Mouse (Mus musculus) forebrain, embryonic 10.5 days (tissue): ENCODE measurements around the gene Gnai2. TPM values are rescaled to one million over a fixed set of nuclear protein-coding genes. Genes with fewer than 3 reads are reported as not detected.
A peak's percentile ranks its signal among the peaks of the same experiment; 100 is the strongest.

Source experiments
- DNase-seq: peaks from one replicate; pipeline ENCODE4 v3.0.0-alpha.2; 2017; ENCODE audit warnings: low spot score; ENCODE audit errors: extremely low spot score
- H3K27ac ChIP-seq: fragments of 300-500 bp; sonication (generic); 2 replicates; pipeline ENCODE4 v1.5.1; 2016; ENCODE audit warnings: mild to moderate bottlenecking
- H3K27me3 ChIP-seq: fragments of 300-500 bp; sonication (generic); 2 replicates; pipeline ENCODE4 v1.6.1; 2016; ENCODE audit warnings: mild to moderate bottlenecking; ENCODE audit not compliant: poor library complexity, severe bottlenecking
- H3K36me3 ChIP-seq: fragments of 300-500 bp; sonication (generic); replicated peaks from 2 replicates; pipeline ENCODE4 v1.6.1; 2016; ENCODE audit warnings: mild to moderate bottlenecking, moderate library complexity
- H3K4me1 ChIP-seq: fragments of 300-500 bp; sonication (generic); 2 replicates; pipeline ENCODE4 v1.6.1; 2016
- H3K4me3 ChIP-seq: fragments of 300-500 bp; sonication (generic); 2 replicates; pipeline ENCODE4 v1.5.1; 2016; ENCODE audit warnings: mild to moderate bottlenecking, moderate library complexity
- H3K9me3 ChIP-seq: fragments of 300-500 bp; sonication (generic); 2 replicates; pipeline ENCODE4 v1.6.1; 2016; ENCODE audit warnings: mild to moderate bottlenecking, moderate library complexity
- WGBS: fragments of 180-500 bp; shearing (Covaris S2); methylation state at CpG from one replicate; pipeline ENCODE4 v1.1.7; 2016; 5-methylcytosine and 5-hydroxymethylcytosine counted together
- polyA plus RNA-seq: library from polyadenylated mRNA; unstranded; fragments of >200 nt; fragmentation: Nextera tagmentation; extraction: Ambion mirVana; gene quantifications from 2 replicates; pipeline ENCODE4 v1.2.1, GENCODE M21; 2016

Gnai2 gene
- polyA plus RNA-seq, 1 experiment from 2014 or later, result 533 TPM

- peaks cover 67% of the 10 kb centered on the region for H3K4me1 ChIP-seq
- H3K27me3 ChIP-seq, result peaks cover 71% of the 10 kb centered on the region
- H3K36me3 ChIP-seq, result no peaks in the 10 kb centered on the region
- WGBS, result 67% methylated on average over 3 of the region's 3 CpGs
- no peaks in the 10 kb centered on the region for H3K9me3 ChIP-seq
- no peak overlapping the region for H3K4me3 ChIP-seq
- DNase-seq, result no peak
- H3K27ac ChIP-seq, result no peak overlapping the region
Observed at GRCm38 (mm10) chr9:107668916-107669315, 33.7 kb upstream of the Gnai2 start.

GRCm38 (mm10) chr9:107668011-107668410 is 32.8 kb upstream of the Gnai2 start:
- DNase-seq, result no peak
- H3K36me3 ChIP-seq, result no peaks in the 10 kb centered on the region
- peak overlapping the region; percentile 60; the same call in 1 of the 2 replicates for H3K4me3 ChIP-seq
- no peaks in the 10 kb centered on the region for H3K9me3 ChIP-seq
- peaks cover 66% of the 10 kb centered on the region for H3K27me3 ChIP-seq
- peak overlapping the region; percentile 80; the same call in 1 of the 2 replicates for H3K27ac ChIP-seq
- H3K4me1 ChIP-seq, result peaks cover 76% of the 10 kb centered on the region
- WGBS, result 24% methylated on average over 8 of the region's 8 CpGs

GRCm38 (mm10) chr9:107667219-107667618 is 32.1 kb upstream of the Gnai2 start:
- peaks cover 66% of the 10 kb centered on the region for H3K27me3 ChIP-seq
- DNase-seq, result peak; percentile 81
- H3K4me3 ChIP-seq, result peak overlapping the region; percentile 60
- under 1% methylated on average over 24 of the region's 24 CpGs for WGBS
- peak overlapping the region; percentile 80 for H3K27ac ChIP-seq
- no peaks in the 10 kb centered on the region for H3K9me3 ChIP-seq
- no peaks in the 10 kb centered on the region for H3K36me3 ChIP-seq
- peaks cover 84% of the 10 kb centered on the region for H3K4me1 ChIP-seq

- H3K9me3 ChIP-seq, result no peaks in the 10 kb centered on the region
- peak overlapping the region; percentile 60 for H3K4me3 ChIP-seq
- H3K4me1 ChIP-seq, result peaks cover 87% of the 10 kb centered on the region
- no peak for DNase-seq
- H3K36me3 ChIP-seq, result no peaks in the 10 kb centered on the region
- 1% methylated on average over 30 of the region's 30 CpGs for WGBS
- peak overlapping the region; percentile 80 for H3K27ac ChIP-seq
- H3K27me3 ChIP-seq, result peaks cover 66% of the 10 kb centered on the region
Observed at GRCm38 (mm10) chr9:107666751-107667205, 31.6 kb upstream of the Gnai2 start.

GRCm38 (mm10) chr9:107665308-107665707 is 30.1 kb upstream of the Gnai2 start:
- Histone ChIP-seq H3K36me3 (no peaks in the 10 kb centered on the region), H3K4me3 (no peak overlapping the region), H3K9me3 (no peaks in the 10 kb centered on the region), H3K27me3 (peaks cover 56% of the 10 kb centered on the region), H3K27ac (no peak overlapping the region), H3K4me1 (peaks cover 79% of the 10 kb centered on the region)
- WGBS, result 90% methylated on average over 7 of the region's 7 CpGs
- no peak for DNase-seq

- Histone ChIP-seq H3K9me3 (no peaks in the 10 kb centered on the region), H3K27me3 (peaks cover 38% of the 10 kb centered on the region), H3K36me3 (no peaks in the 10 kb centered on the region), H3K4me1 (peaks cover 66% of the 10 kb centered on the region), H3K27ac (peak overlapping the region; percentile 35), H3K4me3 (no peak overlapping the region)
- DNase-seq, result no peak
- 56% methylated on average over 9 of the region's 9 CpGs for WGBS
Observed at GRCm38 (mm10) chr9:107663525-107663924, 28.4 kb upstream of the Gnai2 start.

GRCm38 (mm10) chr9:107662342-107662741 is 27.2 kb upstream of the Gnai2 start:
- H3K36me3 ChIP-seq, result no peaks in the 10 kb centered on the region
- no peak for DNase-seq
- 90% methylated on average over 8 of the region's 8 CpGs for WGBS
- H3K4me3 ChIP-seq, result no peak overlapping the region
- peaks cover 58% of the 10 kb centered on the region for H3K4me1 ChIP-seq
- H3K9me3 ChIP-seq, result no peaks in the 10 kb centered on the region
- H3K27ac ChIP-seq, result 0 out of 2 replicates have a peak overlapping the region, but pooled peaks have one; percentile 48
- peaks cover 27% of the 10 kb centered on the region for H3K27me3 ChIP-seq

GRCm38 (mm10) chr9:107660777-107661176 is 25.6 kb upstream of the Gnai2 start:
- DNase-seq, result no peak
- no peaks in the 10 kb centered on the region for H3K36me3 ChIP-seq
- no peak overlapping the region for H3K27ac ChIP-seq
- H3K4me3 ChIP-seq, result no peak overlapping the region
- peaks cover 43% of the 10 kb centered on the region for H3K4me1 ChIP-seq
- peaks cover 11% of the 10 kb centered on the region for H3K27me3 ChIP-seq
- no peaks in the 10 kb centered on the region for H3K9me3 ChIP-seq
- WGBS, result 87% methylated on average over 3 of the region's 3 CpGs

GRCm38 (mm10) chr9:107659961-107660360 is 24.8 kb upstream of the Gnai2 start:
- H3K36me3 ChIP-seq, result 0 out of 2 replicates have a peak, but pooled peaks cover 5% of the 10 kb centered on the region
- H3K4me1 ChIP-seq, result peaks cover 34% of the 10 kb centered on the region
- H3K27ac ChIP-seq, result peak overlapping the region; percentile 51; the same call in 1 of the 2 replicates
- H3K4me3 ChIP-seq, result no peak overlapping the region
- peaks cover 3% of the 10 kb centered on the region for H3K27me3 ChIP-seq
- H3K9me3 ChIP-seq, result no peaks in the 10 kb centered on the region
- 86% methylated on average over 3 of the region's 3 CpGs for WGBS
- DNase-seq, result no peak

- H3K36me3 ChIP-seq, result 0 out of 2 replicates have a peak, but pooled peaks cover 5% of the 10 kb centered on the region
- H3K4me3 ChIP-seq, result no peak overlapping the region
- no peak for DNase-seq
- peaks cover 32% of the 10 kb centered on the region for H3K4me1 ChIP-seq
- WGBS, result 93% methylated on average over 10 of the region's 10 CpGs
- no peaks in the 10 kb centered on the region for H3K9me3 ChIP-seq
- peak overlapping the region; percentile 51; the same call in 1 of the 2 replicates for H3K27ac ChIP-seq
- H3K27me3 ChIP-seq, result no peaks in the 10 kb centered on the region; the same call in 1 of the 2 replicates
Observed at GRCm38 (mm10) chr9:107659551-107659950, 24.4 kb upstream of the Gnai2 start.

- Histone ChIP-seq H3K27me3 (no peaks in the 10 kb centered on the region), H3K4me3 (no peak overlapping the region), H3K4me1 (peaks cover 20% of the 10 kb centered on the region), H3K27ac (no peak overlapping the region), H3K36me3 (0 out of 2 replicates have a peak, but pooled peaks cover 5% of the 10 kb centered on the region), H3K9me3 (no peaks in the 10 kb centered on the region)
- WGBS, result 90% methylated on average over 6 of the region's 6 CpGs
- DNase-seq, result no peak
Observed at GRCm38 (mm10) chr9:107658096-107658495, 22.9 kb upstream of the Gnai2 start.

GRCm38 (mm10) chr9:107657144-107657543 is 22.0 kb upstream of the Gnai2 start:
- DNase-seq, result no peak
- no peaks in the 10 kb centered on the region for H3K9me3 ChIP-seq
- H3K27me3 ChIP-seq, result no peaks in the 10 kb centered on the region
- 92% methylated on average over 5 of the region's 5 CpGs for WGBS
- peaks cover 12% of the 10 kb centered on the region for H3K4me1 ChIP-seq
- H3K4me3 ChIP-seq, result no peak overlapping the region
- 0 out of 2 replicates have a peak, but pooled peaks cover 5% of the 10 kb centered on the region for H3K36me3 ChIP-seq
- H3K27ac ChIP-seq, result 0 out of 2 replicates have a peak overlapping the region, but pooled peaks have one; percentile 20

- Histone ChIP-seq H3K36me3 (0 out of 2 replicates have a peak, but pooled peaks cover 5% of the 10 kb centered on the region), H3K9me3 (no peaks in the 10 kb centered on the region), H3K4me3 (no peak overlapping the region), H3K27me3 (no peaks in the 10 kb centered on the region), H3K27ac (no peak overlapping the region), H3K4me1 (peaks cover 33% of the 10 kb centered on the region)
- DNase-seq, result no peak
- whole genome bisulfite sequencing, result 90% methylated on average over 4 of the region's 4 CpGs
Observed at GRCm38 (mm10) chr9:107654585-107654984, 19.4 kb upstream of the Gnai2 start.
